Mouse (Mus musculus) kidney, adult 9 months (tissue): ENCODE data around the gene Phka2.
A peak's percentile ranks its signal among the peaks of the same experiment; 100 is the strongest.

Experiments used
- DNase-seq: peaks from one replicate; pipeline ENCODE4 v3.0.0; 2022

The Phka2 gene

GRCm38 (mm10) chrX:160601053-160601452 is 99.1 kb downstream of the Phka2 start:
- peak; percentile 29 for DNase-seq

DNA sequence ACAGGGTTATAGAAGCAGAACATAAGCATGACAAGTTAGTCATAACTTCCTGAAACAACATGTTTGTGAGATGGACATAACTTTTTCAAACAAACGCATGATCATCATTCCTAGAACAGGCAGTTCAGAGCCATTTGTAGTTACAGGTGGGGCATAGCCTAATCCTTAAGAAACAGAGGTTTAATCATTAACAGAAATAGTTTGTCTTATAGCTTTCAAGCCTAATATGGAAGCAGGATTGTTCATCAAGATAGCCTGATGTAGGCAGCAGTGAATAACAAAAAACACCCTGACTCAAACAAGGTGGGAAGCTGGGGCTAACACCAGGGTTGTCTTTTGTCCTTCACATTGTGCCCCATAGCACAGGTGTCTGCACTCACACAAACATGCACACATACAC is 100.8 kb downstream of the Phka2 start:
- no peak for DNase-seq

DNA sequence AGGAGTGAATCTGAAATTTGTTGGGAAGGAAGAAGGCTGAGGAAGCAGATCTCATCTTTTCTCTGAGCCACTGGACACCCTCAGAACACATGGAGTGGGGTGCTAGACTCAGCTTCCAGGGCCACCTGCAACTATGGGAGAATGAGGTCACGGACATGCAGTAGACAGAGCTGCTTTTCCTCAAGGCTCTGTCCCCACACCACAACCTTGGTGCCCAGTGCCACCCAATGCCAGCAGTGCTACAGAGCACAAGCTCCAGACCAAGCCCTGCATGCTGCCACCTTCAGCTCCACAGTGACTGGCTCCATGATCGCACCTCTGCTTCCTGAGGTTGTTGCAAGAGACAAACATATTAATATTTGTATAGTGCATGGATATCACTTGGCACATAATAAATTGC is 101.3 kb downstream of the Phka2 start:
- DNase-seq, result no peak

GRCm38 (mm10) chrX:160603981-160604541 is 102.1 kb downstream of the Phka2 start:
- DNase-seq, result no peak

- peak; percentile 45 for DNase-seq
These were observed 107.9 kb downstream of the Phka2 start for GRCm38 (mm10) chrX:160609849-160610248.

DNA sequence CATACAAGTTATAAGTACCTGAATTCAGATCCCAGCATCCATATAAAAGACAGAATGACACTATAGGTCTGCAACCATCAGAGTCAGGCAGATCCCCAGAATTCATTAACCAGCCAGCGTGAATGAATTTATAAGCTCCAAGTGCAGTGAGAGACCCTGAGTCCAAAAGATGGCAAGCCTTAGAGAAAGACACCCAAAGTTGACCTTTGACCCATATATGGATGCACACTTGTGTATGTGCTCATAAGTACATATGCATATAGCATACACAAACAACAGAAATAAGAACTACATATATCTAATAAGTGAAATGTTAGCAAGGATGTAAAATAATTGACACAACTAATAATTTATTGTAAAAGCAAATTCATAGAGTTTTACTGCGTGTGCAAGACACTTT is 108.5 kb downstream of the Phka2 start:
- no peak for DNase-seq

- no peak for DNase-seq
These were observed 109.1 kb downstream of the Phka2 start for GRCm38 (mm10) chrX:160610882-160611644.
